Mouse (Mus musculus) cerebellum, postnatal 36 days (tissue): ENCODE data around the gene Tnfsf18.

Source experiments
- DNase-seq, 2 experiments: peaks; one replicate each; pipeline ENCODE4 v3.0.0; 2021 to 2022; ENCODE audit warnings: mixed read lengths in 2 of 2

Tnfsf18 gene

GRCm38 (mm10) chr1:161494343-161494742, at the start of gene Tnfsf18:
Gene Tnfsf18, plus strand, starts transcription at chr1:161494655.
- peak; percentile 47 to 53 for DNase-seq

- no peak for DNase-seq
Observed at GRCm38 (mm10) chr1:161444858-161445257, 49.6 kb upstream of the Tnfsf18 start.

- DNase-seq: no peak
Observed at GRCm38 (mm10) chr1:161451683-161452245, 42.7 kb upstream of the Tnfsf18 start.

- DNase-seq: no peak
Observed at GRCm38 (mm10) chr1:161452250-161452649, 42.2 kb upstream of the Tnfsf18 start.

GRCm38 (mm10) chr1:161463388-161464085, 30.9 kb upstream of the Tnfsf18 start:
- DNase-seq: no peak

GRCm38 (mm10) chr1:161477221-161477620, 17.2 kb upstream of the Tnfsf18 start:
- no peak for DNase-seq

- no peak for DNase-seq
Observed at GRCm38 (mm10) chr1:161479854-161480253, 14.6 kb upstream of the Tnfsf18 start.

- DNase-seq: no peak
Observed at GRCm38 (mm10) chr1:161482211-161482610, 12.2 kb upstream of the Tnfsf18 start.

- DNase-seq: no peak
Observed at GRCm38 (mm10) chr1:161487069-161487468, 7.4 kb upstream of the Tnfsf18 start.

- DNase-seq: peak; percentile 9 to 39
Observed at GRCm38 (mm10) chr1:161491766-161492165, 2.7 kb upstream of the Tnfsf18 start.

GRCm38 (mm10) chr1:161496866-161497645, 2.6 kb downstream of the Tnfsf18 start:
- DNase-seq: no peak

- no peak for DNase-seq
Observed at GRCm38 (mm10) chr1:161500114-161500810, 5.8 kb downstream of the Tnfsf18 start.

- DNase-seq: no peak
Observed at GRCm38 (mm10) chr1:161500811-161501146, 6.3 kb downstream of the Tnfsf18 start.

- DNase-seq: no peak
Observed at GRCm38 (mm10) chr1:161506317-161506716, 11.9 kb downstream of the Tnfsf18 start.

GRCm38 (mm10) chr1:161507623-161508047, 13.2 kb downstream of the Tnfsf18 start:
- DNase-seq: peak; percentile 38 to 71

- DNase-seq: no peak
Observed at GRCm38 (mm10) chr1:161517355-161517754, 22.9 kb downstream of the Tnfsf18 start.

- no peak for DNase-seq
Observed at GRCm38 (mm10) chr1:161520223-161520622, 25.8 kb downstream of the Tnfsf18 start.

GRCm38 (mm10) chr1:161528173-161528572, 33.7 kb downstream of the Tnfsf18 start:
- DNase-seq: no peak

- DNase-seq: no peak
Observed at GRCm38 (mm10) chr1:161550596-161551095, 56.2 kb downstream of the Tnfsf18 start.

- no peak for DNase-seq
Observed at GRCm38 (mm10) chr1:161552098-161552497, 57.6 kb downstream of the Tnfsf18 start.
